Mouse (Mus musculus) liver, embryonic 12.5 days (tissue): ENCODE results near the gene Pkdcc. TPM values are rescaled to one million over a fixed set of nuclear protein-coding genes. Genes with fewer than 3 reads are reported as not detected.
A peak's percentile ranks its signal among the peaks of the same experiment; 100 is the strongest.

Experiments used
- ATAC-seq: fragments of 200-750 bp; cut with Nextera tagmentation; 2 replicates; pipeline ENCODE4 v1.8.0; 2017; ENCODE audit warnings: moderate number of reproducible peaks, mild to moderate bottlenecking, moderate library complexity
- H3K27ac ChIP-seq: fragments of 300-500 bp; sonication (generic); 2 replicates; pipeline ENCODE4 v1.5.1; 2016; ENCODE audit warnings: mild to moderate bottlenecking
- H3K27me3 ChIP-seq: fragments of 300-500 bp; sonication (generic); replicated peaks from 2 replicates; pipeline ENCODE4 v1.6.1; 2016; ENCODE audit warnings: mild to moderate bottlenecking, moderate library complexity
- H3K36me3 ChIP-seq: fragments of 300-500 bp; sonication (generic); 2 replicates; pipeline ENCODE4 v1.6.1; 2016; ENCODE audit warnings: mild to moderate bottlenecking, moderate library complexity
- H3K4me1 ChIP-seq: fragments of 300-500 bp; sonication (generic); 2 replicates; pipeline ENCODE4 v1.6.1; 2016
- H3K4me2 ChIP-seq: fragments of 300-500 bp; sonication (generic); 2 replicates; pipeline ENCODE4 v1.6.1; 2016; ENCODE audit warnings: mild to moderate bottlenecking, moderate library complexity
- H3K4me3 ChIP-seq: fragments of 300-500 bp; sonication (generic); 2 replicates; pipeline ENCODE4 v1.5.1; 2016; ENCODE audit warnings: mild to moderate bottlenecking, moderate library complexity
- H3K9ac ChIP-seq: fragments of 300-500 bp; sonication (generic); 2 replicates; pipeline ENCODE4 v1.6.1; 2016; ENCODE audit warnings: mild to moderate bottlenecking, moderate library complexity
- H3K9me3 ChIP-seq: fragments of 300-500 bp; sonication (generic); replicated peaks from 2 replicates; pipeline ENCODE4 v1.6.1; 2016; ENCODE audit warnings: mild to moderate bottlenecking, moderate library complexity
- WGBS: fragments of 180-500 bp; shearing (Covaris S2); methylation state at CpG from one replicate; pipeline ENCODE4 v1.1.7; 2016; ENCODE audit not compliant: insufficient replicate concordance; 5-methylcytosine and 5-hydroxymethylcytosine counted together
- polyA plus RNA-seq: library from polyadenylated mRNA; unstranded; fragments of >200 nt; fragmentation: Nextera tagmentation; extraction: Ambion mirVana; gene quantifications from 2 replicates; pipeline ENCODE4 v1.2.1, GENCODE M21; 2016

Gene Pkdcc
- polyA plus RNA-seq, 1 experiment from 2014 or later: 7.5 TPM

GRCm38 (mm10) chr17:83253051-83253649, 38.1 kb downstream of the Pkdcc start:
- no peak for ATAC-seq
- no peaks in the 10 kb centered on the region for H3K4me1 ChIP-seq
- 24% methylated on average over 12 of the region's 12 CpGs for WGBS

GRCm38 (mm10) chr17:83267202-83268128, 52.4 kb downstream of the Pkdcc start:
- no peak overlapping the region for H3K9ac ChIP-seq
- peaks cover 4% of the 10 kb centered on the region; the same call in 1 of the 2 replicates for H3K27me3 ChIP-seq
- H3K4me2 ChIP-seq: peak overlapping the region; percentile 45
- no peak overlapping the region for H3K27ac ChIP-seq
- peak; percentile 73 for ATAC-seq
- H3K4me3 ChIP-seq: no peak overlapping the region
- H3K9me3 ChIP-seq: no peaks in the 10 kb centered on the region
- no peaks in the 10 kb centered on the region for H3K36me3 ChIP-seq
- WGBS: 42% methylated on average over 23 of the region's 23 CpGs
- peaks cover 8% of the 10 kb centered on the region; the same call in 1 of the 2 replicates for H3K4me1 ChIP-seq

More at GRCm38 (mm10) chr17:83253051-83253649, 38.1 kb downstream of the Pkdcc start:
- H3K36me3 ChIP-seq: no peaks in the 10 kb centered on the region
- H3K4me3 ChIP-seq: no peak overlapping the region
- H3K27me3 ChIP-seq: peaks cover 3% of the 10 kb centered on the region
- no peak overlapping the region for H3K27ac ChIP-seq
- H3K9ac ChIP-seq: no peak overlapping the region
- no peak overlapping the region for H3K4me2 ChIP-seq
- no peaks in the 10 kb centered on the region for H3K9me3 ChIP-seq

GRCm38 (mm10) chr17:83271509-83271908, 56.4 kb downstream of the Pkdcc start:
- peaks cover 32% of the 10 kb centered on the region for H3K4me1 ChIP-seq
- H3K4me2 ChIP-seq: no peak overlapping the region
- H3K27ac ChIP-seq: no peak overlapping the region
- no peaks in the 10 kb centered on the region for H3K9me3 ChIP-seq
- no peaks in the 10 kb centered on the region for H3K36me3 ChIP-seq
- no peak overlapping the region for H3K4me3 ChIP-seq
- no peak overlapping the region for H3K9ac ChIP-seq
- WGBS: 1% methylated on average over 3 of the region's 3 CpGs
- H3K27me3 ChIP-seq: peaks cover 44% of the 10 kb centered on the region
- no peak for ATAC-seq

GRCm38 (mm10) chr17:83272641-83273040, 57.5 kb downstream of the Pkdcc start:
- Histone ChIP-seq H3K9ac (no peak overlapping the region), H3K27me3 (peaks cover 56% of the 10 kb centered on the region), H3K4me3 (no peak overlapping the region), H3K4me1 (peaks cover 39% of the 10 kb centered on the region), H3K36me3 (no peaks in the 10 kb centered on the region), H3K9me3 (no peaks in the 10 kb centered on the region), H3K27ac (no peak overlapping the region), H3K4me2 (no peak overlapping the region)
- 27% methylated on average over 8 of the region's 8 CpGs for WGBS
- ATAC-seq: no peak

GRCm38 (mm10) chr17:83273636-83274035, 58.5 kb downstream of the Pkdcc start:
- Histone ChIP-seq H3K4me3 (no peak overlapping the region), H3K9me3 (no peaks in the 10 kb centered on the region), H3K9ac (no peak overlapping the region), H3K4me2 (peak overlapping the region; percentile 37), H3K27me3 (peaks cover 64% of the 10 kb centered on the region), H3K36me3 (no peaks in the 10 kb centered on the region), H3K27ac (no peak overlapping the region), H3K4me1 (peaks cover 42% of the 10 kb centered on the region)
- peak; percentile 26; the same call in 1 of the 2 replicates for ATAC-seq
- WGBS: 14% methylated on average over 9 of the region's 9 CpGs

GRCm38 (mm10) chr17:83274101-83274500, 59.0 kb downstream of the Pkdcc start:
- peak overlapping the region; percentile 37 for H3K4me2 ChIP-seq
- peak overlapping the region; percentile 6; the same call in 1 of the 2 replicates for H3K27ac ChIP-seq
- peaks cover 64% of the 10 kb centered on the region for H3K27me3 ChIP-seq
- 20% methylated on average over 4 of the region's 4 CpGs for WGBS
- H3K4me1 ChIP-seq: peaks cover 45% of the 10 kb centered on the region
- H3K9ac ChIP-seq: no peak overlapping the region
- no peak overlapping the region for H3K4me3 ChIP-seq
- ATAC-seq: no peak
- H3K9me3 ChIP-seq: no peaks in the 10 kb centered on the region
- H3K36me3 ChIP-seq: no peaks in the 10 kb centered on the region

Other genes with a start within 250 kb of the Pkdcc start
- 13.5 and 15.1 TPM in 2 replicates for gene Eml4, start 135.6 kb downstream of the Pkdcc start, polyA plus RNA-seq